Mouse (Mus musculus) midbrain, embryonic 16.5 days (tissue): Measurements from ENCODE around the gene Tmem212. TPM values are rescaled to one million over a fixed set of nuclear protein-coding genes. Genes with fewer than 3 reads are reported as not detected.
A peak's percentile ranks its signal among the peaks of the same experiment; 100 is the strongest.

Source experiments
- ATAC-seq: fragments of 200-750 bp; cut with Nextera tagmentation; 2 replicates; pipeline ENCODE4 v1.8.0; 2017; ENCODE audit warnings: moderate TSS enrichment
- H3K27ac ChIP-seq: fragments of 300-500 bp; sonication (generic); 2 replicates; pipeline ENCODE4 v1.5.1; 2014; ENCODE audit warnings: mild to moderate bottlenecking, low read length, mixed read lengths
- H3K27me3 ChIP-seq: fragments of 300-500 bp; sonication (generic); 2 replicates; pipeline ENCODE4 v1.6.1; 2014; ENCODE audit warnings: low read depth, low read length, mixed read lengths; ENCODE audit not compliant: control insufficient read depth, insufficient read depth
- H3K36me3 ChIP-seq: fragments of 300-500 bp; sonication (generic); 2 replicates; pipeline ENCODE4 v1.6.1; 2014; ENCODE audit warnings: mild to moderate bottlenecking, low read length, moderate library complexity, mixed read lengths; ENCODE audit not compliant: control insufficient read depth, insufficient read depth
- H3K4me1 ChIP-seq: fragments of 300-500 bp; sonication (generic); 2 replicates; pipeline ENCODE4 v1.6.1; 2014; ENCODE audit warnings: mild to moderate bottlenecking, low read length, mixed read lengths; ENCODE audit not compliant: control insufficient read depth, insufficient read depth
- H3K4me2 ChIP-seq: fragments of 300-500 bp; sonication (generic); 2 replicates; pipeline ENCODE4 v1.6.1; 2014; ENCODE audit warnings: mild to moderate bottlenecking, low read length, mixed read lengths
- H3K4me3 ChIP-seq: fragments of 300-500 bp; sonication (generic); 2 replicates; pipeline ENCODE4 v1.5.1; 2014; ENCODE audit warnings: low read depth, mild to moderate bottlenecking, low read length, moderate library complexity, mixed read lengths
- H3K9ac ChIP-seq: fragments of 300-500 bp; sonication (generic); 2 replicates; pipeline ENCODE4 v1.6.1; 2014; ENCODE audit warnings: low read depth, low read length, mixed read lengths
- H3K9me3 ChIP-seq: fragments of 300-500 bp; sonication (generic); replicated peaks from 2 replicates; pipeline ENCODE4 v1.6.1; 2014; ENCODE audit warnings: mild to moderate bottlenecking, low read length, mixed read lengths; ENCODE audit not compliant: control insufficient read depth, poor library complexity, severe bottlenecking
- WGBS: fragments of 180-500 bp; shearing (Covaris S2); extraction: QIAGEN DNeasy Blood & Tissue Kit; methylation state at CpG from one replicate; pipeline ENCODE4 v1.1.7; 2014; 5-methylcytosine and 5-hydroxymethylcytosine counted together
- polyA plus RNA-seq: library from polyadenylated mRNA; unstranded; fragments of >200 nt; fragmentation: Nextera tagmentation; extraction: Ambion mirVana; gene quantifications from 2 replicates; pipeline ENCODE4 v1.2.1, GENCODE M21; 2015

The Tmem212 gene
- polyA plus RNA-seq, 1 experiment from 2014 or later = 3.2 TPM

DNA sequence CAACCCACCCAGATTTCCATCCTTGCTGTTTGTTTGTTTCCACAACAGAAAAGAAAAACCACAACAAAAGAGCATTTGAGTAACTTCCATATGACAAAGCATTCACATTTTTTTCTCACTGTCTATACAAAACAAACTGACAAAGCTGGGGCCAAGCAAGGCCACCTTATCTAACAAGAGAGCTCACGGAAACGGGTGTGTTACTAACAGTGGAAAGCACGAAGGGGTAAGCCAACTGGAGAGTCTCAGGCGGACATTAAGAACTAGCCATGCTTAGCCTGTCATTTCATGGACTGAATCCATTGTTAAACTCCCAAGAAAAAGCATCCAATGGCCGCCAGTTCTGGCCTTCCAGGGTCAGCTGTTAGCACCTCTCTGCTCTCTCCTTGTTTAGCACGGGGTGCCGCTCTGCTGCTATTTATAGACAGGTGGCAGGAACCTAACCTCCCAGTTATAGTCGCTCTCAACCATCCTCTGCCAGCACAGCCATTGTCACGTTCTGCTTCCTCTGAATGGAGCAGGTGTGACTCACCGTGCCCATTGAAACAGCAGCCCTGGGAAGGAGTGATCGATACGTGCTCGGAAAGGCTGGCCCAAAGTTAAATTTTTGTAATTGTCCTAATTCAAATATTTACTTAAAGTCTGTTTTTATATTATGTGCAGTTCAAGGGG is 8.6 kb upstream of the Tmem212 start:
- no peaks in the 10 kb centered on the region for H3K27me3 ChIP-seq
- ATAC-seq = 0 out of 2 replicates have a peak, but pooled peaks have one; percentile 36
- no peaks in the 10 kb centered on the region for H3K36me3 ChIP-seq
- H3K4me2 ChIP-seq = no peak overlapping the region
- 46% methylated on average over 13 of the region's 13 CpGs for WGBS
- no peak overlapping the region for H3K27ac ChIP-seq
- H3K4me1 ChIP-seq = no peaks in the 10 kb centered on the region
- no peak overlapping the region for H3K4me3 ChIP-seq
- no peak overlapping the region for H3K9ac ChIP-seq
- 0 out of 2 replicates have a peak, but pooled peaks cover 4% of the 10 kb centered on the region for H3K9me3 ChIP-seq

DNA sequence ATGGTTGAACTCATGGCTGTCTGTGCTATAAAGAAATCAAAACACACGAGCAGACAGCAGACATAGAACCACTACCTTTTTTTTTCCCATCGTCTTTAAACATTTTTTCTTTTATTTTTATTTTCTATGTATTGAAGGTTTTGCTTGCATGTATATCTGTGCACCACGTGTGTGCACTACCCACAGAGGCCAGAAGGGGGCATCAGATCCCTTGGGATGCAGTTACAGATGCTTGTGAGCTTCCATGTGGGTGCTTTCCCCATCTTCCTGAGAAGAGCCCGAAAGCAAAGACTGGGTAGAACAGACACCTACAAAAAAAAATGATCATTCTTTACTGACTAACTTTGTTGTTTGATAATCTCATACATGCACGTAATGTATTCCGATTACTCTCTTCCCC is 5.7 kb upstream of the Tmem212 start:
- WGBS = 94% methylated on average over 6 of the region's 6 CpGs
- no peak overlapping the region for H3K4me3 ChIP-seq
- no peak for ATAC-seq

DNA sequence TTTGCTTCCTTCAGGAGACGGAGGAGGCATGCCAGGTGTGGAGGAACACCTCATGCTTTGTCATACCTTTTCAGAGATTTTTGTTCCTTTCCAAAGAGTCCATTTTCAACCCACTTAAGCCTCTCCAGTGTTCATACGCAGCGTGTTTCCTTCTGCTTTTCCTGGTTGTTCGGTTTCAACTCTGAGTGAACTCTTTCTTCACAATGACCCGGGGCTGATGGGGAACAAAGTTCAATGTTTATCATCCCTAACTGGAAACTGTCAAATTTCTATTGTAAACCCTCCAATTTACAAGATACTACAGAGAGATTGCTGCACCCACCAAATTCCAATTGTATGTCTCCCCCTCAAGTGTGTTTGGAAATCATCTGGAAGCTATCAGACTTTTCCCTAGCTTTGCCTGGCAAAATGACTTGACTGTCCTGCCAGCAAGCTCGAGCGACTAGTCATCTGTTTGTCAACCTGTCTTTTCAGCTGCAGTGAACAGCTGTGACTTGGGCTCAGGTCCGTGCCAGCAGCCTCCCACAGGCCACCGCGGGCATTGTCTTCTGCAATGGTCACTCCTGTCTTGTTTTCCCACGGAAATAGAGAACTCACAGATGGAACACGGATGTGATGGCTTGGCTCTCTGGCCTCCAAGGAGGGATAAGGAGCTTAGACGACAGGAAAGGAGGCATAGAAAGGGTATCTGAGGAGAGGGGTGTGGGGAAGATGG is 3.0 kb upstream of the Tmem212 start:
- H3K36me3 ChIP-seq = no peaks in the 10 kb centered on the region
- no peaks in the 10 kb centered on the region for H3K4me1 ChIP-seq
- H3K4me2 ChIP-seq = no peak overlapping the region
- no peaks in the 10 kb centered on the region for H3K9me3 ChIP-seq
- ATAC-seq = no peak
- H3K9ac ChIP-seq = no peak overlapping the region
- no peak overlapping the region for H3K27ac ChIP-seq
- H3K27me3 ChIP-seq = no peaks in the 10 kb centered on the region
- no peak overlapping the region for H3K4me3 ChIP-seq
- 77% methylated on average over 13 of the region's 13 CpGs for WGBS

More for the DNA sequence above, 5.7 kb upstream of the Tmem212 start:
- Histone ChIP-seq H3K4me1 (no peaks in the 10 kb centered on the region), H3K9ac (no peak overlapping the region), H3K36me3 (no peaks in the 10 kb centered on the region), H3K4me2 (no peak overlapping the region), H3K9me3 (no peaks in the 10 kb centered on the region), H3K27me3 (no peaks in the 10 kb centered on the region), H3K27ac (no peak overlapping the region)

DNA sequence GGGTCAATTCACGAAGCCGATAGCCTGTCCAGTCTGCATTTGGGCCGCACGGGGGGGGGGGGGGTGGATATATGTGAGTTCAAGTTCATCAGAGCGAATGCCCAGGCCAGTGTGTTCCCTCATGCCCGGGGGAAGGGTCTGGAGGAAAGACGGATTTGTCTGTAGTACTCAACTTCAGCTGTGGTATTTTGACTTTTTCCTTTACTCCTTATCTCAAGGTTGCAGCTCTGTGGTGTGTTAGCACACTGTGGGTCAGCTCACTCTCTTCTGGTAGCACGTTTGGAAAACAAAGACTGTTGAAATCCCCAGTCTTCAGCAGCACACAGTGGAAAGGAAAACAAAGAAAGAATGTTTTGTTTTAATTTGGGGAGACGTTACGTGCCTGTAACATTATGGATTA is 2.0 kb upstream of the Tmem212 start:
- Histone ChIP-seq H3K27me3 (no peaks in the 10 kb centered on the region), H3K4me3 (no peak overlapping the region), H3K9me3 (no peaks in the 10 kb centered on the region), H3K27ac (no peak overlapping the region), H3K36me3 (no peaks in the 10 kb centered on the region), H3K4me2 (no peak overlapping the region), H3K4me1 (no peaks in the 10 kb centered on the region), H3K9ac (no peak overlapping the region)
- 75% methylated on average over 10 of the region's 10 CpGs for WGBS
- ATAC-seq = no peak

DNA sequence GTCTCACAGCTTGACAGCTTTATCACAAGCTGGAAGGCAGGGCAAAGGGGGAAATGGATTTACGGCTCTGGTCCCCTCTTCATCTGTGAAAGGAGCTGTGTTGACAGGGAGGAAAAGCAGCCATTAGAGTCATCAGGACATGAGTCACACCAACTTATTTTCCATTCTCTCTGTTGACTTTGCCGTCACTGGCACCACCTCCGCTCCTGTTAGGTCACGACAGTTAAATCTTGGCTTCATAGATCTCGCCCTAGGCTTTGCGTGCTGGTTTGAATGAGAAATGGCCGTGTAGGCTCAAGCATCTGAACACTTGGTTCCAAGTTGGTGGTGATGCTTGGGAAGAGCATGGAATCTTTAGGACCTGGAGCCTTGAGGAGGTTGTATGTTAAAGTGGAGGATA is 9.6 kb downstream of the Tmem212 start:
- WGBS = 84% methylated on average over 7 of the region's 7 CpGs
- H3K4me1 ChIP-seq = no peaks in the 10 kb centered on the region
- no peak for ATAC-seq
- no peaks in the 10 kb centered on the region for H3K36me3 ChIP-seq
- no peak overlapping the region for H3K4me3 ChIP-seq
- no peaks in the 10 kb centered on the region for H3K9me3 ChIP-seq
- no peak overlapping the region for H3K4me2 ChIP-seq
- H3K9ac ChIP-seq = no peak overlapping the region
- H3K27me3 ChIP-seq = no peaks in the 10 kb centered on the region
- H3K27ac ChIP-seq = no peak overlapping the region

DNA sequence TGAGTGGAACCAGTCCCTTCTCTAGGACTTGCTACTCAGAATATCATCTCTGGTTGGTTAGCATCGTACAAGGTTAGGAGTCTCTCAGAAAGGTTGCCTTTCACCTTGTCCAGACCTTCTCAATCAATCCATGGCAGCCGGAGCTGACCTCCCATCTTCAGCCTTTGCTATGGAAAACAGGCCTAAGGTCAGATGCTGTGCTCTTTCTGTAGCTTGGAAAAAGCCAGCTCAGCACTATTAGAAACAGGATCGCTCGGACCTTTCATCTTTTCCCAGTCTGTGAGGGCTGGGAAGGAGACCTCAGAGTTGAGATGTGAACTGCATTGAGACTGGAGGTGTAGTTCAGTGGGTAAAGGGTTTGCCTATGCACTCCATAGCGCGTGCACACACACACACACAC is 10.6 kb downstream of the Tmem212 start:
- Histone ChIP-seq H3K36me3 (no peaks in the 10 kb centered on the region), H3K27ac (no peak overlapping the region), H3K4me3 (no peak overlapping the region), H3K4me1 (no peaks in the 10 kb centered on the region), H3K9ac (no peak overlapping the region), H3K4me2 (no peak overlapping the region), H3K9me3 (no peaks in the 10 kb centered on the region), H3K27me3 (no peaks in the 10 kb centered on the region)
- 86% methylated on average over 6 of the region's 6 CpGs for WGBS
- no peak for ATAC-seq

DNA sequence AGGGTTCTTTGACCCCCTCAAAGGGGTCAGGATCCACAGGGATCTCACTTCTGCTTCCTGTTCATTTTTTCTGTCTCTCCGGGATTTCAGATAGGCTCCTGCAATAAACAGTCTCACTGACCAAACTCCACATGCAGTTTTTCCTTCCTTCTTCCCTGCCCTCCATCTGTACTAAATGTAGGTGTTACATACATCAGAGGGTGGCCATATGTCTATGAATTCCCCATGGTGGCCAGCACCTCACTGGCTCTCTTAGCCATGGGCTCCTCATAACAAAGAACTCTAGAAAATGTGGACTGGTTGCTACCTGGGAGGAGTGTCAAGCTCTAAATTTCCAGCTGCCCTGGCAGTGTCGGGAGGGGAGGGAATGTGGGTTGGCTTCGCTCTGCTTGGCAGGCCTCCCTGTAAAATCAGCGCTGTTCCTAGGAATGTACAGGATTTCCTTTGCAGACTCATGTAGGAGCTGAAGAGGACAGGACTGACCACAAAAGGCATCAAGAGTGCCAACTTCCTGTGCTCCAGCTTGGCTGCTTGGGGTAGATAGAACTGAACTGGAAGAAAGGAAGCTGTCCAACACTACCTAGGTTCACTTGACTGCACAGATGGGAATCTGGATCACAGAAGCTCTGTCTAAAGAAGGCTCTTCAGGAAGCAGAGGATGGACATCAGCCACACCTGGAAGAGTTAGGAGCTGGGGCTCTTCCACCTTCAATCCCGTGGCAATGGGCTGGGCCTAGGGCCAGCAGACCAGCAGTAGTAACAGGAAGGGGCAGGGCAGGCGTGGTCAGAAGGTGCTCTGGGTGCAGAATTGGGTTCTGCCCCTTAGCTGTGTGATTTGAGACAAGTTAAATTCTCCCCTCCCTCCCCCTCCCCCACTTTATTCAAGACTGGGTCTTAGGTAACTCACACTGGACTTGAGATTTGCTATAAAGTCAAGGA is 14.0 kb downstream of the Tmem212 start:
- no peak overlapping the region for H3K27ac ChIP-seq
- no peak overlapping the region for H3K9ac ChIP-seq
- no peaks in the 10 kb centered on the region for H3K36me3 ChIP-seq
- no peak overlapping the region for H3K4me3 ChIP-seq
- no peaks in the 10 kb centered on the region for H3K9me3 ChIP-seq
- no peak for ATAC-seq
- no peaks in the 10 kb centered on the region for H3K4me1 ChIP-seq
- no peaks in the 10 kb centered on the region for H3K27me3 ChIP-seq
- no peak overlapping the region for H3K4me2 ChIP-seq
- WGBS = 85% methylated on average over 6 of the region's 6 CpGs

DNA sequence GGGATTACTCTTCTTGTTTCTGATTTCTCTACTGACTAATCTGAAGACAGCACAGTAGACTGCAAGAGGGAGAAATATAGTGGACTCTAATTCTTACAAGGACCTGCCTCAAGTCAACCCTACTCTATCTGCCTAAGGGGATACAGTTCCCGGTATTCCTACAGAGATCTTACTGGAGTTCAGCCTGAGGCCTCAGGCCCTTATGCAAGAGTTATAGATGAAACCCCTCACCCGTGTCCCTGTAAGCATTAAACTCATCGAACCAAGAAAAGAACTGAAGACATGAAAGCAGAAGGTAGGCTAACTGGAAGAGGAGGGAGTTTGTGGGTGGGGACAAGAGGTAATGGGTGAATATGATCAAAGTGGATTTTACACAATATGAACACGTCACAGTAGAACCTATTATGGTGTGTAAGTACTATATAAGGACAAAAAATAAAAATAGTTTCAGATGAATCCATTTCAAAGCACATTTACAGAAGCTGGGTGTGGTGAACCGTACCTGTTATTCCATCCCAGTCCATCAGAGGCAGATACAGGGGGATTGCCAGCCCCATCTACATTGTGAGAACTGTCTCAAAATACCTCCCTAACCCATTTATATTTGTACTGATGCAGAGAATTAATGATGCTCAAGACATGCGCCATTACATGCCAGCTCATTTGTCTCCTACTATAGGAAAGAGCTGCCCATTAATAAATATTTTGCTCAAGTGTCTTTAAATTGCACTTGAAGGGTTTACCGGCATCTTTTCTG is 17.1 kb downstream of the Tmem212 start:
- no peaks in the 10 kb centered on the region for H3K36me3 ChIP-seq
- 83% methylated on average over 7 of the region's 7 CpGs for WGBS

More for the DNA sequence above, 17.1 kb downstream of the Tmem212 start:
- Histone ChIP-seq H3K4me3 (no peak overlapping the region), H3K9ac (no peak overlapping the region), H3K27ac (no peak overlapping the region), H3K9me3 (no peaks in the 10 kb centered on the region), H3K4me1 (no peaks in the 10 kb centered on the region), H3K4me2 (no peak overlapping the region), H3K27me3 (no peaks in the 10 kb centered on the region)
- ATAC-seq = no peak
